Mouse (Mus musculus) brain, embryonic 14.5 days (tissue): ENCODE results near the gene Apex1.

Source experiments
- CTCF ChIP-seq: fragments of 200-500 bp; IDR thresholded peaks from 2 replicates; pipeline ENCODE4 v1.5.1; 2012; ENCODE audit warnings: inconsistent platforms, mild to moderate bottlenecking, moderate library complexity, borderline replicate concordance; ENCODE audit not compliant: insufficient read depth, insufficient read length; ENCODE audit errors: extremely low read depth
- POLR2A ChIP-seq: fragments of 200-500 bp; IDR thresholded peaks from 2 replicates; pipeline ENCODE4 v1.6.1; 2012; ENCODE audit warnings: mild to moderate bottlenecking, inconsistent platforms, borderline replicate concordance; ENCODE audit not compliant: poor library complexity, insufficient read depth, insufficient read length, severe bottlenecking; ENCODE audit errors: extremely low read depth

GRCm38 (mm10) chr14:50895985-50896746 is 28.6 kb upstream of the Apex1 start:
- no peak for TF ChIP-seq CTCF
- TF ChIP-seq POLR2A, result no peak
